Mouse (Mus musculus) B cell, adult 2 months (primary cell): ENCODE data around the gene Agap1.

Experiments used
- DNase-seq, 2 experiments: peaks; one replicate each; pipeline ENCODE4 v3.0.0; 2022

Gene Agap1

GRCm38 (mm10) chr1:89781861-89782260 lies 327.3 kb downstream of the Agap1 start:
- no peak for DNase-seq

DNA sequence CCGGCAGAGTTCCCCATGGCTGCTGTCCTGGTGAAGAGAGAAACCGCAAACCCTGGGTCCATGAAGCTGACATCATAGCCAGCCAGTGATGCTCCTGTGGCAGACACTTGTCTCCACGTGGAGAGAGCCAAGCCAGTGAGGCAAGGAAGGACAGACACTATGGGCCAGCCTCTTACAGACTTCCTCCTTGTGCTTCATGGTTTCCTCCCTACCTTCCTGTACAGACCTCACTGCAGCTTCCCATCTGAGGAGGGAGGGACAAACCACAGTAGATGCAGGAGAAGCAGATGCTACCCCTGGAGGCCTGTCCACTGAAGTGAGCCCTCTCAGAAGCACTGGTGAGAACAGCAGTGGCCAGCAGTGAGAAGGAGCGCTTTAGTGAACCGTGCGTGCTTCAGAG lies 332.2 kb downstream of the Agap1 start:
- DNase-seq, result no peak

GRCm38 (mm10) chr1:89798724-89799123 lies 344.1 kb downstream of the Agap1 start:
- DNase-seq, result no peak

DNA sequence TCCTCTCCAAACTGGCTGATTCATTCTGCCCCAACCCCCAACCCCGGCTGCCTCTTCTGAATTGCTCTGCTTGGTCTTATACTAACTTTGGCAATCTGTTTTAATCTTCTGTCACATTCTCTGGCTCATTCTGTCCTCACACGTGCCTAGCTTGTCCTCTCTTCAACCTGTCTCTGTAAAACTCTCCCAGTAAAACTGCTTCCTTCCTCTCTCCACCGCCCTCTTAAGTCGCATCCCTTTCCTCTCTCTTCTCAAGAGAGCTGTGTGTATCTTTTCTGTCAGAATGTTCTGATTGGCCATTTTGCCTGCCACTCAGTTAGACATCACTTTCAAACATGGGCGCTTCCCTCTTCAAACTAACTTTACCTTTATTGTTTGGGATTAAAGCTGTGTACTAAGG lies 346.9 kb downstream of the Agap1 start:
- no peak for DNase-seq

GRCm38 (mm10) chr1:89804981-89805380 lies 350.4 kb downstream of the Agap1 start:
- no peak for DNase-seq

DNA sequence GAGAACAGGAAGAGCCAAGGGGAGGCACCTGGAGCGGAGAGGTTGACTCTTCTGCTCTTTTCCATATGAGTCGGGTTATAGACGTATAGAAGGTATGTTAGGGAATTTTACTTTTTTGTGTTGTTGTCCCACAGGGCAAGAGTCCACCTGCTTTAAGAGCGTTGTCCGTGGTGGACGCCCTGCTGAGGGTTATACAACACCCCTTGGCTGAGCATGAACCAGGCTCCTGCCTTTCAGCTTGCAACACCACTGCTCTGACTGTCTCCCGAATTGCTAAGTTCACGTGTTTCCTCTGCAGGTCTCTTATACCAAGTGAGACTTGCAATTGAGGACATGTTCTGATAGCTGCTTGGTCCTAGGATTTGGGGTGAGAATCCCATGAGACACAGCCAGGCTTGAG lies 358.2 kb downstream of the Agap1 start:
- DNase-seq, result no peak

DNA sequence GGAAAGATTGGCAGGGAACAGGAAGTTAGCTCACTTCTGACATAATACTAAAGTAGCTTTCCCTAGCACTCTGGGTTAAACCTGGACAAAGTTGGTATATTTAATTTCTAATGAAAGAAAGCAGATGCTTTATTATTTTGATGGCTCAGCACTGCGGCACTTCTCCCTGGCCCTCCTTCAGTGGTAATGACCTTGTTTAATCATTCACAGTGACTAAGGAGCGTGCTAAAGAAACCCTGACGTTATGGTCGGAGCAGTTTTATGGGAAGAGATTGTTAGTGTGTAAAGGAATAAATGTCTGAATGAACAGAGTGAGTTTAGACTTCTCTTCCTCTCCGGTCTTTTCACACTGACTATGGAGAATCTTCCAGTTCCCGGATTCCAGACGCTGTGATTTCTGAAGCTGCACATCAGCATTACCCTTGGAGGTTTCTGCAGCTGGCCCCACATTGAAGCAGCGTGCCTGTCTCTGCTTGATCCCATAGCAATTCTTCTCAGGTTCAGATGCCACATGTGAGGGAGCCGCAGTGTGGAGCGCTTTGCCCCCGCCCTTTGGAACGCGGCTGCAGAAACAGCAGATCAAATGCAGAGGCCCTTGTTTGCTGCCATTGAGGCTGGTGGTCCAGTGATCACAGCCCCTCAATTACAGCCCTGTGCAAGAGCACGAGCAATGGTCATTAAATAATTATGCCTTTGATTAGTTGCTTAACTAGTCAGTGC lies 362.0 kb downstream of the Agap1 start:
- DNase-seq, result no peak

- DNase-seq, result no peak
Observed at GRCm38 (mm10) chr1:89821822-89822221, 367.2 kb downstream of the Agap1 start.

GRCm38 (mm10) chr1:89822431-89822830 lies 367.8 kb downstream of the Agap1 start:
- DNase-seq, result no peak

- DNase-seq, result no peak
Observed at GRCm38 (mm10) chr1:89823036-89823435, 368.4 kb downstream of the Agap1 start.

GRCm38 (mm10) chr1:89827051-89827450 lies 372.4 kb downstream of the Agap1 start:
- no peak for DNase-seq

- no peak for DNase-seq
Observed at GRCm38 (mm10) chr1:89831095-89831494, 376.5 kb downstream of the Agap1 start.

DNA sequence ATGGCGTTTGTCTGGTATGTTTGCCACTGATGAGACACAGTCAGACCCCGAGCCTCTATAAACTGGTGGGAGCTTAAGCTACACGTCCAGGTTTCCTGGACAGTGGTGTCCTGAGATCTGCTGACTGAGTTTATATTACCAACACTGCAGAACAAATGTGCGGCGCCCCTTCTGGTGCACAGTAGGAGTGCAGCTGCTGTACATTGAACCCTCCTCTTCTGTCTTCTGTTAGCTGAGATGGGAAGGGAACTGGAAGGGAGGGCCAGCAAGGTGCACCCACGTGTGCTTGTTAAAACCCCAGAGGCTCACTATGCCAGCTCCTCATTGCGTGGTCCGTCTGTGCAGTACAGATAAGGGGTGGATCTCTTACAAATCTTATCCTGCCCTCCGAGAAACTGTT lies 389.5 kb downstream of the Agap1 start:
- no peak for DNase-seq

- no peak for DNase-seq
Observed at GRCm38 (mm10) chr1:89845487-89845886, 390.9 kb downstream of the Agap1 start.

GRCm38 (mm10) chr1:89846148-89846547 lies 391.5 kb downstream of the Agap1 start:
- DNase-seq, result no peak

GRCm38 (mm10) chr1:89848356-89849039 lies 393.9 kb downstream of the Agap1 start:
- DNase-seq, result no peak

DNA sequence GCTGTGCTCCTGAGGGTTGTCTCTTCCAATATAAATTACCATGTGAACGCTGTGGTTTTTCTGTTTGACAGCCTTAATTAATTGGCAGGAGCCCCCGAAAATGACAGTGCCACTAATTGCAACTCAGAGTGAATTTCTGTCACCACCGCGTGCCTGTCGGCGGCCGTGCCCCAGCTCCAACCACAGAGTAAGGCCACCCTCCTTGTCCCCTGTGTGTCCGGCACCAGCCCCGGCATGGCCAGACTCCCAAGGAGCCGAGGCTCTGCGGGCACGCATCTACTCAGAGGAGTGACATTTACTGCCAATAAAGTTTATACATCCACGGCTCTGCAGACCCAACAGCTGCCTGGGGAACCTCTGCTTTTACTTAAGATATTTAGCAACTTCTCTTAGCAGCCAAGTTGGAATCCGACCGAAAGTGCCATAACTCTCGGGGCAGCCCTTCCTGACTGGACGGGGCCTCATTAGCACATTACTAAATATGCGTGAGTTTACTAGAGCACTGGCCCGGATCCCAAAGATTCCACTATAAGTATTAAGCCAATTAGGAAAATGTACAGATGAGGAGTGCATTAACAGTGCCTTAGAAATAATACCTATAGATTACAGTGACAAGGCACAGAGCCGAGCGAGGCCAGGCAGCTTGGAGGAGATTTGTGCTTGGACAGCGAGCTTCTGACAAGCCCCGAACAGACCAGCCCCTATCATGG lies 394.7 kb downstream of the Agap1 start:
- DNase-seq, result no peak

- DNase-seq, result no peak
Observed at GRCm38 (mm10) chr1:89849861-89850230, 395.2 kb downstream of the Agap1 start.

- DNase-seq, result no peak
Observed at GRCm38 (mm10) chr1:89850681-89851414, 396.2 kb downstream of the Agap1 start.

GRCm38 (mm10) chr1:89859182-89859581 lies 404.6 kb downstream of the Agap1 start:
- no peak for DNase-seq

DNA sequence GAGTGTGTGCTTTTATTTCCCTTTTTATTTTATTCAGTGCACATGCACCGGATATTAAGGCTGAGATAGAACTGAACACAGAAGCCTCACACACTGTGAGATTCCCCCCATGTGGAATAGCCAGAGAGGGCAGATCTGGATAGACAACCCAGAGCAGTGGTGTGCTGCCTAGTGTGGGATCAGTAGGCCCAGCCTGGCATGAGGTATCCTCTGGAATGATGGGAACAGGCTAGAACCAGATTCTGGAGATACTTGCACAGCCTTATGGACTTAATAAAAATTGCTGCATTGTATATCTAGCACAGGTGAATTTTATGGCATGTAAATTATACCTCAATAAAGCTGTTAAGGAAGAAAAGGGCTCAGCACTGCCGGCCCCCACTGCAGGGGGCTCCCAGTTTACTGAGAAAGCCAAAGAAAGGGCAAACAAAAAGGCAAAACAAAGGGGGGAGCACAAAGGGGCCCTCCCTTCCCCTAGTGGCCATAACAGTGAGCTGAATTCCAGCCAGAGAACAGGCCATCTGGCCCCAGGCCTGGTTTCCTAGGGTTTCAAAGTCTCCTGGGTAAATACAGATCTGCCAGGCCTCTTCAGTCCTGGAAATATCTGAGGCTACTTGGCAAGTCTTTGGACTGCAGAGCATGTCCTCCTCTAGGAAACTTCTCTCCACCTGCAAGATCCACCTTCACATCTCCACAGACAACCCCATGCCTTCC lies 405.6 kb downstream of the Agap1 start:
- no peak for DNase-seq

DNA sequence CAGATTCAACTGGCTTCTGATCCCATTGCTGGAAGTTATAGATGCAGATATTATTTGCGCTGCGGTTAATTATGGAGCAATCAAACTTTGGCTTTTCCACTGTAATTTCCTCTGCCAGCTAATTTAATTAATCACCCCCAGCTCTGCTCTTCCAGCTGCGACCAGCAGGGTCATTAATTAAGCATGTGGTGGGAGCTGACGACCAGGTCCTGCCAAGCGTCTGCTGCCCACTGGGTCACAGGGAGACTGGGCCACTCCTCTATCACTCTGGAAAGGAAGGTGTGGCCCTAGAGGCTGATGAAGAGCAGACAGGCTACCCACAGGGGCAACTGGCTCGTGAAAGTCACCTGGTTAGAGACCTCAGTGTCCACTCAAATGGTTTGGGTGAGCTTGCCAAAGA lies 411.2 kb downstream of the Agap1 start:
- no peak for DNase-seq

DNA sequence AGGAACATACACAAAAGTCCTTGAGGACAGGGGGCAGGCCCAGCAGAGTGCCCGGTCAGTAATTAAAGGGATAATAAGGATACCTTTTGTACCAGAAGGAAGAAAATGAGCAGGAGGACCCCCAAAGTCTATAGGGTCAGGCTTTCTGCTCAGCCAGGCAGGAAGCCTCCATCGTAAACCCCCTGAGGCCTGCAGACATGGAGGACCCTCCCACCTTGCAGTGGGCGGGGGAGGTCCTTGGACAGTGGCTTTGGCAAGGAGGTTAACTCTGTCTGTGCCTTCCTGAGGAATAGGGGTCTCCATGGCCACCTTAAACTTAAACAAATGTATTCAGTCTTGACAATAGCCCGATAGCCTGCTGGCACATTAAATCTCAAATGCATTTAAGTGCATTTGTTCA lies 413.2 kb downstream of the Agap1 start:
- no peak for DNase-seq
